Mouse (Mus musculus): ENCODE data around the gene Kcnq1. TPM values are rescaled to one million over a fixed set of nuclear protein-coding genes. Genes with fewer than 3 reads are reported as not detected.
A peak's percentile ranks its signal among the peaks of the same experiment; 100 is the strongest.

Kcnq1 gene
- total RNA-seq, 2 experiments from 2014 or later, result not detected

DNA sequence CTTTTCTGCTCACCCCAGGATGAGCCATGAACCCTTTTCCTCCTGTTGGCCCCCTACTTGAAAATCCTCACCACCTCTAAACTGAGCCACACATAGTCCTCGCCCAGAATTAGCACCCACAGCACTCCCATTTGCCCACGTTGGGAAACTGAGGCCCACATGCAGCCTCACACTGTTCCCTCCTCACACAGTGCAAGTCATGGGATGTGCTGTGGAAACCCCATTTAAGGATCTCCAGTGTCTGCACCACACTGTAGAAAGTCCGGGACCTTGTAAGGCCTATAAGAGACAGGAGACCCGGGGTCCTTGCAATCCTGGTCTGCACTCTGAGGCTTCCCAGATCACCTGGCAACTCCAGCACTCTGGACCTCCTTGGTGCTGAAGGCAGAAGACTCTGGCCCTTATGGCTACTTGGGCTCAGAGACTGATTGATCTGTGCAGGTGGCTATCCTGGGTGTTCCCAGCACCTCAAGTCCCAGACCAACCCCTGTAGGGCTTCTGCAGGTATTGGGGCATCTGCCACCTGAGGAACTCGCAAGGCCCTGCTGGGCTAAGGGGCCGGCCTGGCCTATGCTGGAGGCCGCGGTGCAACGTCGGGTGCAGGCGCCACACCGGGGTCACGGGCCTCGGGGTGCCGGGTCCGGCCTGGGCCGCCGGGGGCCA, 331.2 kb downstream of the Kcnq1 start:
- ATAC-seq (replicated peaks; ENCODE audit: low FRiP score, poor library complexity, severe bottlenecking), result no peak

DNA sequence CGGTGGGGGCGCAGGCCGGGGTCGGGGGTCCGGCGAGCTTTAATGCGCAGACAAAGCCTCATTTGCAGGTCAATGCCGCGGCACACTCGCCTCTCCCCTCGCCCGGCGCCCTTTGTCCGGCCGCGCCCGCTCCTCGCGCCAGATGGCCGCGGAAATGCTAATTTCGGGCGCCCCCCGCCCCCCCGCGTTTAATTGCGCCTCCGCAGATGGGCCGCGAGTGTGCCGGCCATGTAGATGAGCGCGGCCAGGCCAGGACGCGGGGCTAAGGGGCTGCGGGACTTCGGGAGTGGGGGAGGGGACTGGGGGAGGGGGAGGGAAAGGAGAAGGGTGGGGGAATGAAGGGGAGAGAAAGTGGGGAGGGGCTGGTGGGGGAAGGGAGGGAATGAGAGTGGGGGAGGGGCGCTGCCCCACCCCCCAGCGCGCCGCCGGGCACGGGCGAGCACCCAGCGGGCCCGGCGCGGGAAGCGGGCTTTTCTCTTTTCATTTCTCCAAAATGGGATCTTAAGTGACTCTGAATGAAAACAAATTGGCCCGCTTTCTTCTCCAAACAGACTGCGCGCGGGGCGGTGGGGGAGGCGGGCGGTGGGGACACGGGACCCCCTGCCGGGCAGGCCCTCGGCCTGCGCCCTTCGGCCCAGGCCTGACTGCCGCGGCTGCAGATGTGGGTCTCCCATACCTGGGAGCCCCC, 331.9 kb downstream of the Kcnq1 start:
- no peak for ATAC-seq (replicated peaks; ENCODE audit: low FRiP score, poor library complexity, severe bottlenecking)

DNA sequence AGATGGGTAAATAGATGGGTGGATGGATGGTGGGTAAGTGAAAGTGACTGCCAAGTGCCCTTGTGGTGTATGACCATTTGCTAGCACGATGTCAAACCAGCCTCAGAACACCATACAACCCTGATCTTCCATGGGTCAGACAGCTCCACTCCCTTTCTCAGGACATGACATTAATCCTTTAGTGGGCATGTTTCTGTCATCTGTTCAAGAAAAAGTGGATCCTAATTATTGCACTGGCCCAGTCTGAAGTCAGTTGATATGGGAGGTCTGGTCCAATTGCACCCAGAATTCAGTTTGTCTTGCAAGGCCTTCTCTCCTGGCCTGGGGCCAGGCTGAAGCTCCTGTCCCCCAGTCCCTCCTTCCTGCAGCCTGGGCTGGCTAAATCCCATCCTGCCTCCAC, 332.8 kb downstream of the Kcnq1 start:
- no peak for ATAC-seq (replicated peaks; ENCODE audit: low FRiP score, poor library complexity, severe bottlenecking)

DNA sequence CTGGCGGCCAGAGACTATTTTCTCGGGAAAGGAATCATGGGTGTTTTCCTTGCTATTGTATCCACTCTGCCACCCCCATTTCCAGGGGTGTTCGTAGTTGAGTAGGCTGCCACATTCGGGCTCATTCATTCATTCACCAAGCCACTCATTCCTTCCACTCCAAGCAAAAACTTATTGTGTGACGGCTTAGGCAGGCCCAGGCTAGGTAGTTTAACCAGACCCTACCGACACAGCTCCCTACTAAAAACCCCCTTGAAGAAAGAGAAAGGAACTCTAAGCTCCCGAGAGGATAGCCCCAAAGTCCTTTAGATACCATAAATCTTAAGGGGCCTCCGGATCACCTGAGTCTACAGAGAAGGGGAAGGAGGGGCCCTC, 338.4 kb downstream of the Kcnq1 start:
- no peak for ATAC-seq (replicated peaks; ENCODE audit: low FRiP score, poor library complexity, severe bottlenecking)

DNA sequence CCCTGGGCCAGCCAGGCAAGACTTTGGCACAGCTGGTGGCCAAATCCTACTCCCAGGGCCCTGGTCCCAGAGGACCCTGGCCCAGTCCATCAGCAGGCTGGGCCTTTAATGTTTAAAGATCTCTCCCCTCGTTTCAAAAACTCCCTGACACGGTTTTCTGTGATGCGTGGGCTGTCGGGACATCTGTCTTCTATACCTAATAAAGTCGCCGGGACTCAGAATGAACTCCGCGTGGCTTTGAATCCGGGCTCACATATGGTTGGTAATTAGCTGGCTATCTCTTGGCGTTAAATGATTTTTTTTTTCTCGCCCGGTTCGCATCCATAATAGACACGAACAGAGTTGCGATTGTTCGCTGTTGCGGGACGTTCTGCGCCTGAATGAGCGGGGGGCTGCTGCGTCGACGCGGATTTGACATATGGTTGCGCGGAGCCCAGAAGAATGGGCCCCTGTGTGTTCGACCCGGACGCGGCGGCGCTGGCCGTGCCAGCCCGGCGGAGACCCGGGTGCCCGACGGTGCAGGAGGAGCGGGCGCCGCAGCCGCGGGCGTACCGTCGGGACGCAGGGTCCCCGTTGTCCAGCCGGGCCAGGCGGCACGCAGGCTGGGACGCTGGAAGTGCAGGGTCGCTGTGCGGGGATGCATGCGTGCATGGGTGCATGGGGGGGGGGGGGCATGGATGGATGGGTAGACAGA, 338.9 kb downstream of the Kcnq1 start:
- ATAC-seq (replicated peaks; ENCODE audit: low FRiP score, poor library complexity, severe bottlenecking), result no peak

DNA sequence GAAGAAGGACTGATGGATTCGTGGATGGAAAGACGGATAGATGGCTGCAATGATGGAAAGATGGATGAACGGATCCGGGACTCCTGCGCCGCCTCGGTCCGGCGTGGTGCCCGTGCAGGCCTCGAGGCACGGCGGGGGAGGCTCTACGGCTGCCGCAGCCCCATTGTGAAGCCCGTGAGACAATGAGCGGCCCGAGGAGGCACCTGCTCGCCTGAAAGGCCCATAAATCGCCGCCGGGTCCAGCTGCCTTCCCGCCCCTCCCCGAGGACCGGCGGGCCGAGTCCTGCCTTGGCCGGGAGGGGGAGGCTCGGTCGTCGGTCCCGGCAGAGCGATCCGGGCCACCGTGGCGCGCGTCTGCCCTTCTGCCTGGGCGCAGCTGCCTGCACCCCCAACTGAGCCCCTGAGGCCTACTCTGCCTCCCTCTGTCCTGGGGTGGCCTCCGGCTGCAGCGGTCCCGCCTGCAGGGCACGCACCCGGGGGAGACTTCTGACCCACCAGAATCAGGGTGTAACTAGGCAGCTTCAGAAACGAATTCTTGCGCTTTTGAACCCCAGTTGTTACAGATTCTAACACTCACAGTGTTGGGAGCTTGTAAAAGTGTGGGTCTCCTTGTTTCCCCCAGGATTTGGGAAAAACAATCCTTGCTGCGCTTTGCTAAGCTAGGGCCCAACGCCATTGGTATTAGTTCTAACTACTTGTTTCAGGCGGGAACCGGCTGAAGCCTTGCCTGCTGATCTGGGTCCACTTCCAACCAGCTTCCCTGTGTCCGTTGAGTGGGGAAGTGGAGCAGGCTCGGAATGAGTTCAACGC, 339.7 kb downstream of the Kcnq1 start:
- ATAC-seq (replicated peaks; ENCODE audit: low FRiP score, poor library complexity, severe bottlenecking), result no peak

DNA sequence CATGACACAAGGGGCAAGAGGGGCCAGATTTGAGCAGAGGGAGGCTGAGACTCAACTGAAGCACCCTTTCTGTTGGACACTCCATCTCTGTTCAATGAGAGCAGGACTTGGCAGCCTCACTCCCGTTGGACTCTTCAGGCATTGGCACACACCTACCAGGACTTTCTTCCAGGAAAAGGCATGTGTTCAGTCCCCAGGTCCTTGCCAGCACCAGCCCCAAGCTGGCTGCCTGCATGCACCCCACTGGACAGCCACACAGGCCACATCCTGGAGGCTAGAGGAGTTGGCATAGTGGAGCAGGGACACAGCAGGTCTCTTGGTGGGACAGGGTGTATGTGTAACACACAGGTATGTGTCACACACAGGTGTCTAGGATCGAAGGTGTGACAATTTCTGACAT, 341.0 kb downstream of the Kcnq1 start:
- no peak for ATAC-seq (replicated peaks; ENCODE audit: low FRiP score, poor library complexity, severe bottlenecking)

DNA sequence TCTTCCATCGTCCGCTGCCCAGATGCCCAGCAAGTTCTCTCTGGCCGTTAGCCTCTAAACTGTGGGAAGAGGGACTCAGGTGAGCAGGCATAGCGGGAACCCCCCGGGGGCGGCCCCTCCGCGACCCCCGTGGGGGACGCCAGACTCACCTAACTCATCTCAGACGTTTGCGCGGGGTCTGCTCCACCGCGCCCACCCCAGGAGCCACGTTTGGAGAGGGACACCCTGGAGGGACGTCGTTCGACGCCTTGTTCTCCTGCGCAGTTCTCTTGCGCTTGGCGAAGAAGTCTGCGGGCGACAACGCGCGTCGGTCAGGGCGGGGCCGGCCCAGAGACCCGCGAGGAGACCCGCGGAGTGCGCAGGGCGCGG, 352.8 kb downstream of the Kcnq1 start:
- no peak for ATAC-seq (replicated peaks; ENCODE audit: low FRiP score, poor library complexity, severe bottlenecking)

DNA sequence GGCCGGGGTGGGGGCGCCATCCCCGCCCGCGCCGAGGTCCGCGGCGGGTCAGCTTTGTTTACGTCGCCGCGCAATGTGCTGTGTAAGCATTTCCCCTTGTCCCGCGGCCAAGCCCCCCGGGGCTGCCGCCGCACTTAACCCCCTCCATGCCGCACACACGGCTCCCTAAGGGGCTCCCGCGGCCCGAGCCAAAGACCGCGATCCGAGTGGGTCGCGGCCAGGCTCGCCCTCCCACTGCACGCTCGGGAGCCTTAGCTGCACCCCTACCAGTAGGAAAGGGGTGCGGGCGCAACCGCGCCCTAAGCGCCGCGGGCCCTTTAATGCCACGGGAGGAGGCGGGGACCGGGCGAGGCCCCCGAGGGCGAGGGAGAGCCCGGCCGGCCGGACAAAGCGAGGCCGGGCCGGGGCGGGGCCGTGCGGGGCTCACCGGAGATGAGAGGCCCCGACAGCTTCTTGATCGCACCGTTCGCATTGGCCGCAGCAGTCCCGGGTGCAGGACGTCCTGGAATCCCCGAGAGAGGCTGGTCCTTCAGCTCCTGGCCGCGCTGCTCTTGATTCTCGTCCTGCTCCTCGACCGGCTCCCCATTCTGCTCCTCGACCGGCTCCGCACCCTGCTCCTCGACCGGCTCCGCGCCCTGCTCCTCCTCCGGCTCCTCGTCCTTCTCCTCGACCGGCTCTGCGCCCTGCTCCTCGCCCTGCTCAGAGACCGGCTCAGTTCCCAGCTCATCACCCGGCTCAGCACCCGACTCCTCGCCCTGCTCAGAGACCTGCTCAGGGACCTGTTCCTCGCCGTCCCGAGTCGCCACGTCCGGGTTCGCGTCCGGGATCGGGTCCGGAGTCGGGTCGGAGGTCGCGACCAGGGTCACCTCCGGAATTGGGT, 353.4 kb downstream of the Kcnq1 start:
- no peak for ATAC-seq (replicated peaks; ENCODE audit: low FRiP score, poor library complexity, severe bottlenecking)

DNA sequence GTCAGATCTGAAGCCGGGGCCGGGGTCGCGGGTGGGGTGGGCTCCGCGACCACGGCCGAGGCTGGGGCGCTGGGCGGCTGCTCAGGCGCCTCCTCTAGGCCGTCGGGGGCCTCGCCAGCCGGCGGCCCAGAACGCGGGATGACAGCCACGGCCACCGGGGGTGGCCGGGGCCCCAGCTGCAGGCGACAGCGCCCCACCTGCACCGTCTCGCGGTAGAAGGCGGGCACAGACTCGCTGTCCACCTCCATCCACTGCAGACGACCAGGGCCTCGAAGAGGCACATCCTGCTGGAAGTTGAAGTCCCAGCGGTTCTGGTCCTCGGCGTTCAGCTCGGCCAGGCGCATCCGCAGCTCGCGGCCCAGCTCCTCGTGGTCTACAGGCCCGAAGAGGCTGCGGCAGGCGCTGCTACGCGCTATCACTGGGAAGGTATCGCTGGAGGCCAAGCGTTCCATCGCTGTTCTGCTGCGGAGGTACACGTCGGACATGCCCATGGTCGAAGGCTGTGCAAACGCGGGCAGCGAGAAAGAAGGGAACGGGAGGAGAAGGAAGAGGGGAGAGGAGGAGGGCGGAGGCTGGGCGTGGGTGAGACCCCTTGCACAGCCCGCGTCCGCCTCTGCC, 354.2 kb downstream of the Kcnq1 start:
- ATAC-seq (replicated peaks; ENCODE audit: low FRiP score, poor library complexity, severe bottlenecking), result no peak

DNA sequence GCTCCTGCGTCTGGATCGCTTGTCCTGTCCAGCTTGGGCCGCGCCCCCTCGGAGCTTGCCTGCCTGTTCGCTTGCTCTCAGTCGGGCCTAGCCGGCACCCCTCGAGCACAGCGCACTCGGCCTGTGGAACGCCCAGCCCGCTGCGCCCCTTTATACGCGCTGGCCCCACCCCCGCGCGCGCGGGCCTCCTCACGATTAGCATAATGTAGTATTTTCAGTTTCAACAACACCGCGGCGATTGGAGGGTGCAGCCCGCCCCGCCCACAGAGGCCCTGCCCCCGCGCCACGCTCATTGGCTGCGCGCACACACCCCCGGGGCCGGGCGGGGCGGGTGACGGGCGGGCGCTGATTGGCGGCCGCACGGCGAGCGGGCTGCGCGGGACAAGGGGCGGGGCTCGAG, 354.7 kb downstream of the Kcnq1 start, which contains the start of gene Cdkn1c:
Gene Cdkn1c, minus strand, starts transcription at position 177 of the 400 bp plus-strand sequence.
- ATAC-seq (replicated peaks; ENCODE audit: low FRiP score, poor library complexity, severe bottlenecking), result peak; percentile 87

DNA sequence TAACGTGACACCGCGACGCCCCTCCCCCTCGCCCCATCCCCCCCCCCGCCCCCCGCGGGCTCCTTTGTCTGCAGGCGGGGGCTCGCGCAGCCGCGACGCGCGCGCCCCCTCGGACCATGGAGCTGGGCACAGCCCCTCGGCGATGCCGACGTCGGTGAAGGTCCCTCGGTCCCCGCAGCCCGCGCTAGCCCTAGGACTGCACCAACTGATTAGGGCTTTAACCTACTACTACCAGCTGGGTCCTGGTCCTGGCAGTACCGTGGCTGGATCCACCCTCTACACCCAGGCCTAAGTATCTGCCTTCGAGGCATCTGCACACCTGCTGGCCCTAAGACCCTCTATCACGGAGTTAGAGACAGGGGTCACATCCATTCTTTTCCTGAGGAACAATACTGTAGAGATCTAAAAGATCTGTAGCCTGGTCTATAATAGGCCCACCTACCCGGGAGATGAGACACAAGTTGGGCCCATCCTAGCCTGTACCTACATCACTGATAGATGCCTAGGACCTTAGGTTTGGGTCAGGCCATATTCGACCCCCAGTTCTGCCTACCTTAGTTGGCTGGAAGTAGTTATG, 355.2 kb downstream of the Kcnq1 start:
- no peak for ATAC-seq (replicated peaks; ENCODE audit: low FRiP score, poor library complexity, severe bottlenecking)

DNA sequence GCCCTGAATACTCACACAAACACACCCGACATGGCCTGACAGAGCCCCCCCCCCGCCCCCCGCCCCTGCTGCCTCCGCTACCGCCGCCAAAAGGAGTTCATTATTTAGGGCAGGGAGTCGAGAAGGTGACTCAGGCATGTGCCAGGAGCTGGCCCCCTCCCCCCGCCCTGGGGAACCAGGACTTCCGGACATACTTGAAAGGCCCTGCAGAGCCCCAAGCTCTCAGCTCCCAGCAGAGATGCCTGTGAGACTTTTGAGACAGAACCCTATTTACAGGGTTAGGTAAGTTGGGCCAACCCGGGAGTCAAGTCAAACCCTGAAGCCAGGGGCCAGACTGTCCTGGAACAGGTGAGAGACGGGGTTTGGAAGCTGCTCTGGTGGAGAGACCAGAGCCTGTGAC, 355.8 kb downstream of the Kcnq1 start:
- no peak for ATAC-seq (replicated peaks; ENCODE audit: low FRiP score, poor library complexity, severe bottlenecking)

DNA sequence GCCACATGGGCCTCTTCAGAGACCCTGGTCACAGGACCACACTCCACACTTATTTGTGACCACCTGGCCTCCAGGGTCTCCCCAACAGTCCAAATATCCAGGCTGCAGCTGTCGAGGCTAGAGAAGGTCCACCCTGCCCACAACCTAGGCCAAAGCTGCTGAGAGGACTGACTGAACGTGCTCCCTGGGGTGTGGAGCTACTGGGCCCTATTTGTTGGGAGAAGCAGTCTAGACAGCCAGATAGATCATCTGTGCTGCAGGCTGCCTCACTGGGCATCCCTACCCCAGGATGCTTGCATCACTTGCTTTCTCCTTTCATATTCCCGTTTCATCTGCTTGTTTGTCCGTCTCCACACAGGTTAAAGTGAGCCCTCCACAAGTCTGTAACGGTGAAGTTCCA, 356.4 kb downstream of the Kcnq1 start:
- ATAC-seq (replicated peaks; ENCODE audit: low FRiP score, poor library complexity, severe bottlenecking), result no peak

DNA sequence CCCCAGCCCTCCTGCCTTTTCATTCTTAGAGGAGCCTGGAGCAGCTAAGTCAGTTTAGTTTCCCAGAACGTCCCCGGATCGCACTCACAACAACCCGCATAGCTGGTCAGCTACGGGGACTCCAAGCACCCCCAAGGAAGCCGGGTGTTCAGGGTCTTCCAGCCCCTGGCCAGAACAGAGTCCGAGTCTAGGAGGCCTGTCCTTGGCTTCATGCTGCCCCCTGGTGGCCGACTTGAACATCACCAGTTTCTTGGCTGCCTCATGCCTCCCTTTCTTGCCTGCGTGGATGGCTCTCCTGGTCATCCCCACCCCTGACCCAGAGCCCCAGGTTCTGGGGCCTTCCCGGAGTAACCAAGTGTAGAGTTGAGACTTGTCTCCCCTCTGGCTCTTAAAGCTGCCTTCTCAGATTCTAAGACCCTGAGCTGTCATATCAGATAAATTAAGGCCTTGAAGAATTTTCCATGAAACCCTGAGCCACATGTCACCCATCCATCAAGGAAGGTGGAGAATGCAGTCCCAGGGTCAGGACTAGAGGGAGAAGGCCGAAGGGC, 357.8 kb downstream of the Kcnq1 start:
- ATAC-seq (replicated peaks; ENCODE audit: low FRiP score, poor library complexity, severe bottlenecking), result 0 out of 2 replicates have a peak, but pooled peaks have one; percentile 32

DNA sequence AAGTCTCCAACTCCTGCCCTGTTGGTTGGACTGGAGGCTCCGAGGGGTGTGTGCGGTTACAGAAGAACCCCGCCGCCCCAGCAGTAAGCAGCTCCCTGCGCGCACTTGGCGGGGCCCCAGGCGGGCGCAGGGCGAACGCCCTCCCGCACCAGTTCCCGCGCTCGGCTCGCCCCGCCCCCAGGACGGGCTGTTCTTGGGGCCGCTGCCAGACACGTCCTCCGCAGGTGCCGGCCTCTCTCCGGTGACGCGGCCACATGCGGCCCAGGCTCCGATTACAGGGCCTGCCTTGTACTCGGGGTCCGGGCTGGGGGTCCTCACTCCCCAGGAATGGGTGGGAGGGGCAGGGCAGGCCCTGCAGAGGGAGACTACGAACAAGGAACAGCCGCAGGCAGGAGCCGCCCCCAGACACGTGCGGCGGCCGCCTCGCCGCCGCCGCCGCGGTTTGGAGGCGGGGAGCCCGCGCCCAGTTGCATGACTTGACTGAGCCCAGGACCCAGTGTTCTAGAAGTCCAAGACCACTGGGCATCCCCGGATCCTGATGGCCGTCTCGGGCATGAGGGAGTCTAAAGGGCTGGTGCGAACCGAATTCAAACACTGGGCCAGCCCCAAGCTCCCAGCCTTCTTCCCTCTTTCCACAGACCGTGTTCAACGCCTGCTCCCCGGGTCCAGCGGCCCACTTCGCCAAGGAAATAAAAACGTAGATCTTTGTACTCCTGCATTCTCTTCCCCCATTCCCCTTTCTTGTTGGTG, 358.8 kb downstream of the Kcnq1 start:
- ATAC-seq (replicated peaks; ENCODE audit: low FRiP score, poor library complexity, severe bottlenecking), result no peak

DNA sequence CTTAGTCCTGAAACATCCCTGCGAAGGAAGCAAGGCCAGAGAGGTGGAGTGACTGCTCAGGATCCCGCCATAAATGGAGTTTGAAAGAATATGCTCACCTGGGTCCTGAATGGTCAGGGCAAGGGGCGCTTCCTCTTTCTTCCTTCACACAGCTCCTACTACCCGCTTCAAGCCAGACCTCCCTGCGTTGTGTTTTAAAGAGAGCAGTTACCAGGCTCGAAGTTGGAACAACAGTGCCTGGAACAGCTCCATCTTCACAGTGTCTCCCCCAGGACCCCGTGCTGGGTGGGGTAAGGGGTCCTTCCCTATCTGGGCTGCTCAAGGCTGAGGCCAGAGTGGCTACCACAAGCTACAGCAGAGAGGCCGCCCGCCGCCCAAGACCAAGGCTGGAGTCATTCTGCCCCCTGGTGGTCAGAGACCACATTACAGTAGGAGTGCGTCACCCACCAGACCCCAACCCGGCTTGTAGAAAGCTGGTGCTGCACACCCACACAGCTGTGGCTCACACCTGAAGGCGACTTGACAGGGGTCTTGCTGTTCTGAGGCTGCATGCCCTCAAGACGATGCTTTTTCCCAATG, 360.0 kb downstream of the Kcnq1 start:
- no peak for ATAC-seq (replicated peaks; ENCODE audit: low FRiP score, poor library complexity, severe bottlenecking)

Measured in erythroid progenitor cell, adult 5-6 weeks (primary cell).